Mouse (Mus musculus) ES-Bruce4 (cell line): Measurements from ENCODE around the gene Grk6. TPM values are rescaled to one million over a fixed set of nuclear protein-coding genes. Genes with fewer than 3 reads are reported as not detected.

Source experiments
- H3K27ac ChIP-seq: 2 replicates; pipeline ENCODE4 v1.5.1; 2012; ENCODE audit warnings: low read length, inconsistent platforms; ENCODE audit not compliant: insufficient read depth
- H3K27me3 ChIP-seq: 2 replicates; pipeline ENCODE4 v1.6.1; 2012; ENCODE audit warnings: mild to moderate bottlenecking, low read length, inconsistent platforms; ENCODE audit not compliant: control insufficient read depth, poor library complexity, insufficient read depth, severe bottlenecking
- H3K36me3 ChIP-seq: 2 replicates; pipeline ENCODE4 v1.6.1; 2012; ENCODE audit warnings: inconsistent platforms, mild to moderate bottlenecking, low read length, moderate library complexity; ENCODE audit not compliant: control insufficient read depth, poor library complexity, insufficient read depth, severe bottlenecking
- H3K4me1 ChIP-seq: one replicate; pipeline ENCODE4 v1.8.1; 2011; ENCODE audit warnings: low read length; ENCODE audit not compliant: control insufficient read depth, insufficient read depth
- H3K4me3 ChIP-seq: 2 replicates; pipeline ENCODE4 v1.5.1; 2011; ENCODE audit warnings: low read depth, mild to moderate bottlenecking, low read length
- H3K9ac ChIP-seq: 2 replicates; pipeline ENCODE4 v1.6.1; 2012; ENCODE audit warnings: low read depth, mild to moderate bottlenecking, inconsistent platforms; ENCODE audit not compliant: poor library complexity, severe bottlenecking
- H3K9me3 ChIP-seq: replicated peaks from 2 replicates; pipeline ENCODE4 v1.6.1; 2012; ENCODE audit warnings: mild to moderate bottlenecking, low read length, inconsistent platforms; ENCODE audit not compliant: control insufficient read depth, poor library complexity, insufficient read depth, severe bottlenecking
- CTCF ChIP-seq: IDR thresholded peaks from one replicate; pipeline ENCODE4 v1.8.1; 2011; ENCODE audit warnings: low read depth, low read length
- EP300 ChIP-seq: IDR thresholded peaks from 2 replicates; pipeline ENCODE4 v1.6.1; 2011; ENCODE audit warnings: low read depth, low read length; ENCODE audit not compliant: insufficient read depth
- POLR2A ChIP-seq: IDR thresholded peaks from one replicate; pipeline ENCODE4 v1.8.1; 2011; ENCODE audit warnings: low read length; ENCODE audit not compliant: insufficient read depth
- polyA plus RNA-seq: library from polyadenylated mRNA; stranded (reverse); fragments of >200 nt; gene quantifications from 2 replicates; pipeline ENCODE4 v1.2.4, GENCODE M21; 2011; ENCODE audit warnings: low read depth; ENCODE audit not compliant: missing spikeins, insufficient read depth, insufficient read length

Gene Grk6
- polyA plus RNA-seq, 1 experiment: 58.2 TPM

DNA sequence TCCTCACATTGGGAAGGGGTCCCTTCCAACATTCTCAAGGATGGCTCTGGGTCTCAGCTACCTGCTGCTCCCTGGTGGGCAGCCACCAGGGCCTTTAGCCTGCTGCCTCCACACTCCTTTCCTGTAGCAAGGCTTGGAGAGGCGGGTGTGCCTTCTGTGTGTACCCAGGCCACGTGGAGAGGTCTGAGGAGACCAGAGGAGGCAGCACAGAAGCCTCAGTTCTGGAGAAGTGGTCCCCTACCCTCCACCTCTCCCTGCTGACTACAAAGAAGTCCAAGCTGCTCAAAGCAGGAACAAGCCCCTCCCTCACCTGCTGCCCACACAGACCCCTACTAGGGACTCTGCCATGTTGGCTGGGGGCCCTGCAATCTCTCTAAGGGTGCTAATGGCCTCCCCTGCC, 49.4 kb downstream of the Grk6 start:
- no peak overlapping the region for H3K4me3 ChIP-seq
- no peaks in the 10 kb centered on the region for H3K4me1 ChIP-seq
- TF ChIP-seq EP300 (no peak), POLR2A (no peak), CTCF (no peak)
- no peaks in the 10 kb centered on the region for H3K36me3 ChIP-seq
- no peaks in the 10 kb centered on the region for H3K27me3 ChIP-seq
- no peak overlapping the region for H3K27ac ChIP-seq
- H3K9ac ChIP-seq: no peak overlapping the region
- no peaks in the 10 kb centered on the region for H3K9me3 ChIP-seq

DNA sequence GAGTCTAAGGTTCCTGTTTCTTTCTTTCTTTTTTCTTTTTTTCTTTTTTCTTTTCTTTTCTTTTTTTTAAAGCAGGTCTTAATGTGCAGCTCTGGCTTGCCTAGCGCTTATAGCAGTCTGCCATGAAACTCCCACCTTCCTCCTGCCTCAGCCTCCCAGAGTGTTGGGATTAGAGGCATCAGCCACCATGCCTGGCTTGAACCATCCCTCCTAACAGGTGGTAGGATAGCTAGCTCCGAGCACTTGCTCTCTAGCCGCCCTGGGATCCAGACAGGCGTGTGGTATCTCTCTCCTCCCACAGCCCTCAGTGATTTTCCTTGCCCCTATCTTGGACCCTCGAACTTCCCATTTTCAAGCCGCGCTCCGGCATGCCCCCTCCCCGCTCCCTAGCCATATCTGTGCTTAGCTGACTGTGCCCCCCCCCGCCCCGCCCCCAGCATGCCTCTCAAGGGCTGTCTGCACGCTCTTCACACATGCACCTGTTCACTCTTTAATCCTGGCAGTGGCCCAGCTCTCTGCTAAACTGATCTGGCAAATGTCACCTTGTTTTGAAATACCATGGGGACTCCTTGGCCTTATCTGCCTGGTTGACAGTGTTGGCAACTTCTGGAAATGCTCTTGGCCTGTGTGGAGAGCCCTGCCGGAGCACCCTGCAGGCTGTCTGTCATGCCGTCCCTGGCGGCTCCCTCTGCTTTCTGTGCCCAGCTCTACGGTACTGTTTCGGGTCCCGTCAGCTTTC, 50.2 kb downstream of the Grk6 start:
- no peaks in the 10 kb centered on the region for H3K36me3 ChIP-seq
- TF ChIP-seq CTCF (no peak), EP300 (no peak), POLR2A (no peak)
- no peak overlapping the region for H3K9ac ChIP-seq
- no peak overlapping the region for H3K27ac ChIP-seq
- no peaks in the 10 kb centered on the region for H3K9me3 ChIP-seq
- no peak overlapping the region for H3K4me3 ChIP-seq
- H3K27me3 ChIP-seq: no peaks in the 10 kb centered on the region
- no peaks in the 10 kb centered on the region for H3K4me1 ChIP-seq

DNA sequence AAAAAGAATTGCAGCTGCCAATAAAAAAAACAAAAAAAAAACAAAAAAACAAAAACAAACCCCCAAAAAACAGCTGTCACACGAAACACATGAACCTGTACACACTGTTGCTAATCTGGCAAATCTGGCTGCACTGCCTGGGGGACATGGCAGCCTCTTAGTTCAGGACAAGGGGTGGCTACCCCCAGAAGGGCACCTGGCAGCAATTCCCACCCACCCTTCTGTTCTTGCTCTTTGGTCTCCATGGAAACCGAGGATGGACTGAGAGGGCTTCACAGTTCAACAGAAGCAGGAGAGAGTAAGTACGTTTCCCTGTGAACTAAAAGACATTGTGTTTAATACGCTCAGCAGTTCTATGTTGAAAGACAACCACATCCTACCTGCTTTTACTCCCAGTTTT, 50.8 kb downstream of the Grk6 start:
- no peaks in the 10 kb centered on the region for H3K9me3 ChIP-seq
- no peak overlapping the region for H3K4me3 ChIP-seq
- no peaks in the 10 kb centered on the region for H3K27me3 ChIP-seq
- no peak overlapping the region for H3K27ac ChIP-seq
- H3K4me1 ChIP-seq: no peaks in the 10 kb centered on the region
- no peaks in the 10 kb centered on the region for H3K36me3 ChIP-seq
- no peak overlapping the region for H3K9ac ChIP-seq
- TF ChIP-seq EP300: no peak

DNA sequence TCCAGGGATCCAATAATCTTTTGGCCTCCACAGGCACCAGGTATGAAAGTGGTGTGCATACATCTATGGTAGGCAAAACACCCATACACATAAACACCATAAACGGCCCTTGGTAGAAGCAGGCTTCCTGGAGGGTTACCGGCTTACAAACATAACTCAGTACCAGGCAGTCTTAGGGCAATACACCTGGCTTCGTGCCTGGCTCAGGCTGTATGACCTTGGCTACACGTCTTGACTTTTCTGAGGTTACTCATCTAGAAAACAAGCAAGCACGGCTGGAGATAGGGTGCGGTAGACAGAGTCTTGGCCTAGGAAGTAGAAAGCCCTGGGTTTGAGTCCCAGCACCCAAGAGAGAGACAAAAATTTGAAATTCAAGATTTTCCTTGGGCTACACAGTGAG, 51.8 kb downstream of the Grk6 start:
- Histone ChIP-seq H3K9me3 (no peaks in the 10 kb centered on the region), H3K27me3 (no peaks in the 10 kb centered on the region), H3K4me3 (no peak overlapping the region), H3K9ac (no peak overlapping the region), H3K27ac (no peak overlapping the region), H3K36me3 (no peaks in the 10 kb centered on the region), H3K4me1 (no peaks in the 10 kb centered on the region)
- no peak for TF ChIP-seq EP300
- TF ChIP-seq CTCF: no peak
- TF ChIP-seq POLR2A: no peak

DNA sequence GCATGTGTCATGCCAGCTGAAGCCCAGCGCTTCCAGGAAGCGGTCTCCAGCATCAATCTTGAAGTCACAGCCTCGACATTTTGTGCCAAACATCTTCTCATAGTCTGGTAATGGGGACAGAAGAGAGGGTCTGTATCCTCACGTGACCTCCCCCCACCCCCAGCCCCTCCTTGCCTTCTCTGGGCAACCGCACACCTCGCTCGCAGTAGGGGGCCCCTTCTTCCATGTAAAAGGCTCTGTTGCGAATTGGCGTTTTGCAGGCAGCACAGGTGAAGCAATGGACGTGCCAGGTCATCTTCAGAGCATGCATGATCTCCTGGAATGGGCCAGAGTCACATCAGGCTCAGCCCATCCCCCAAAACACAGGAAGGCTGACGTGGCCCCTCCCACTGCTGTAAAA, 54.0 kb downstream of the Grk6 start:
- TF ChIP-seq CTCF (no peak), POLR2A (no peak), EP300 (no peak)
- H3K9me3 ChIP-seq: no peaks in the 10 kb centered on the region
- H3K9ac ChIP-seq: no peak overlapping the region
- H3K27me3 ChIP-seq: no peaks in the 10 kb centered on the region
- H3K36me3 ChIP-seq: peaks cover 13% of the 10 kb centered on the region
- H3K27ac ChIP-seq: no peak overlapping the region
- H3K4me3 ChIP-seq: no peak overlapping the region
- H3K4me1 ChIP-seq: no peaks in the 10 kb centered on the region

DNA sequence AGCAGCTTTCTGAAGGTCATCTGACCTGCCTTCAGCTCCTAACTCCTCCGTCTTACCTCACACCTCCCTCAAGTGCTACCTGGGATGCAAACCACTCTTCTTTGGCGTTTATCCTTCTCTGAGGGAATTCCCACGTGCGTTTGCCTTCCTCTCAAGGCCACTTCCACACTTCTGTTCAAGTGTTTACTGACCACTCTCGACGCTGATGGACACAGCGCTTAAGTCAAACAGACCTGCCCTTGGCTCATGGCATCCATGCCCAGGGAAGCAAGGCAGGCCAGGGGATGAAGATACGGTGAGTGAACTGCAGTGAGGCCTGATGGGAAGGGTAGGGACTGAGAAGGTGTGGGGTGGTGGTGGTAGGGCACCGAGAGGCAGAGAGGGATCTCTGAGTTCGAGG, 55.7 kb downstream of the Grk6 start:
- no peak for TF ChIP-seq EP300
- TF ChIP-seq POLR2A: no peak
- no peak for TF ChIP-seq CTCF
- Histone ChIP-seq H3K36me3 (peaks cover 20% of the 10 kb centered on the region), H3K9ac (no peak overlapping the region)

More for the DNA sequence above, 55.7 kb downstream of the Grk6 start:
- H3K4me3 ChIP-seq: no peak overlapping the region
- no peaks in the 10 kb centered on the region for H3K9me3 ChIP-seq
- no peaks in the 10 kb centered on the region for H3K27me3 ChIP-seq
- no peaks in the 10 kb centered on the region for H3K4me1 ChIP-seq
- no peak overlapping the region for H3K27ac ChIP-seq
